Mouse (Mus musculus): ENCODE data around the gene Abhd16a. TPM values are rescaled to one million over a fixed set of nuclear protein-coding genes. Genes with fewer than 3 reads are reported as not detected.

Gene Abhd16a
- total RNA-seq, 2 experiments from 2014 or later: 101 to 113 TPM

DNA sequence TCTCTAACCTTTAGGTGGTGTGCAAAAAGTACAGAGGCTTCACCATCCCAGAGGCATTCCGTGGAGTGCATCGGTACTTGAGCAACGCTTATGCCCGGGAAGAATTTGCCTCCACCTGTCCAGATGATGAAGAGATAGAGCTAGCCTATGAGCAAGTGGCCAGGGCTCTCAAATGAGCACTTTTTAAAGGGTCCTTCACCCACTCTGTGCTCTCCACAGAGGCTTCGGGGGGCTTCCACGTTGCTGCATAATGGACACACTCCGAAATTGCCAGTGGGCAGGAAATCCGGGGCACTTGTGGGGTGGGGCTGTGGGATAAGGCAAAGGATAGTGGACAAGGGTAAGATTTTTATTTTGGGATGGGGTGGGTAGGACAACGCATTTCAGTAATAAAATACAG lies 30.7 kb upstream of the Abhd16a start:
- DNase-seq (ENCODE audit: low spot score in 2 of 2): no peak
- intact Hi-C loops (cut with DNase I): no loop called here

- DNase-seq (ENCODE audit: low spot score in 2 of 2): peak; percentile 67 to 79
- intact Hi-C loops (cut with DNase I): loop anchor here (1.0 kb wide), 1 partner anchor 38 kb away; no protein-coding TSS in a partner anchor
These were observed 29.9 kb upstream of the Abhd16a start, which contains the start of gene Ddah2 for GRCm38 (mm10) chr17:35058911-35059892. Gene Ddah2 (plus strand): TSS chr17:35059035.

DNA sequence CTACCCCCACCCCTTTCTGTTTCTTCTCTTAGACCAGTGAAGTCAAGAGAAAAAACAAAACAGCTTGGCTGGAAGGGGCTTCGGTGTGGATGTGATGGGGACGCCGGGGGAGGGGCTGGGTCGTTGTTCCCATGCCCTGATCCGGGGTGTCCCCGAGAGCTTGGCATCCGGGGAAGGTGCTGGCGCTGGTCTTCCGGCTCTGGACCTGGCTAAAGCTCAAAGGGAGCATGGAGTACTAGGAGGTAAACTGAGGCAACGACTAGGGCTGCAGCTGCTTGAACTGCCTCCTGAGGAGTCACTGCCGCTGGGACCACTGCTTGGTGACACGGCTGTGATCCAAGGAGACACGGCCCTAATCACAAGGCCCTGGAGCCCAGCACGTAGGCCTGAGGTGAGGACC lies 29.0 kb upstream of the Abhd16a start:
- intact Hi-C loops (cut with DNase I): no loop called here
- DNase-seq (ENCODE audit: low spot score in 2 of 2): no peak

DNA sequence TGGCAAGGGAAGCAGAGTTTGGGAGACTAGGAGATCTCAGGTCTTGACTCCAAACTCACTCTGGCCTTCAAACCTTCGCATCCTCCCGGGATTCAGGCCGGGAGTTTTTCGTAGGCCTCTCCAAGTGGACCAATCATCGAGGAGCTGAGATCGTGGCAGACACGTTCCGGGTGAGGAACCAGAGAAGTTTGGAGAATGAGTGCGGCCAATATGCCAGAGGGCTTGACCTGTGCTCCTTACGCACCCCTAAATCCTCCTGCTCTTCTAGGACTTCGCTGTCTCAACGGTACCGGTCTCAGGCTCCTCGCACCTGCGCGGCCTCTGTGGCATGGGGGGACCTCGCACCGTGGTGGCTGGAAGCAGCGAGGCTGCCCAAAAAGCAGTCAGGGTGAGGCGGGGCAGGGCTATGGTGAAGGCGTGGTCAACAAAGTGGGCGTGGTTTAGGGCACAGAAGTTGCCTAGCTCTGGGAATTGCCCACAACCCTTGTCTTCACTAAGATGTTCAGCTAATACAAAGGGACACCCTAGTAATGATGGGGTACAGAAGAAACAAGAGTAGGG lies 28.2 kb upstream of the Abhd16a start:
- DNase-seq (ENCODE audit: low spot score in 2 of 2): no peak
- intact Hi-C loops (cut with DNase I): no loop called here

DNA sequence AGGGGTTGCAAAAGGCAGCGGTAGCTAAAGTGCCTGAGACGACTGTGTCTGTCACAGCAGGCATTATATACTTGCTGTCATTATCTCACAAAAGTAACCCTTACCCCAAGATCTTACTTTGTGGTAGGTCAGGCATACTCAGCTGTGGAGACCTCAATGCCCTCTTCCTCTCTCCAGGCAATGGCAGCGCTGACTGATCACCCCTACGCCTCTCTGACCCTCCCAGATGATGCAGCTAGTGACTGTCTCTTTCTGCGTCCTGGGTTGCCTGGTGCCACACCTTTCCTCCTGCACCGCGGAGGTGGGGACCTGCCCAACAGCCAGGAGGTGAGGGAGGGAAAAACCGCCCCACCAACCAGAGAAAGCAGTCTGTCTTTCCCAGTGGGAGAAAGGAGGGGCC lies 27.8 kb upstream of the Abhd16a start:
- DNase-seq (ENCODE audit: low spot score in 2 of 2): no peak
- intact Hi-C loops (cut with DNase I): no loop called here

- DNase-seq (ENCODE audit: low spot score in 2 of 2): no peak
- intact Hi-C loops (cut with DNase I): no loop called here
These were observed 25.6 kb upstream of the Abhd16a start for GRCm38 (mm10) chr17:35063466-35063865.

- intact Hi-C loops (cut with DNase I): no loop called here
These were observed 24.6 kb upstream of the Abhd16a start for GRCm38 (mm10) chr17:35064378-35064877.

DNA sequence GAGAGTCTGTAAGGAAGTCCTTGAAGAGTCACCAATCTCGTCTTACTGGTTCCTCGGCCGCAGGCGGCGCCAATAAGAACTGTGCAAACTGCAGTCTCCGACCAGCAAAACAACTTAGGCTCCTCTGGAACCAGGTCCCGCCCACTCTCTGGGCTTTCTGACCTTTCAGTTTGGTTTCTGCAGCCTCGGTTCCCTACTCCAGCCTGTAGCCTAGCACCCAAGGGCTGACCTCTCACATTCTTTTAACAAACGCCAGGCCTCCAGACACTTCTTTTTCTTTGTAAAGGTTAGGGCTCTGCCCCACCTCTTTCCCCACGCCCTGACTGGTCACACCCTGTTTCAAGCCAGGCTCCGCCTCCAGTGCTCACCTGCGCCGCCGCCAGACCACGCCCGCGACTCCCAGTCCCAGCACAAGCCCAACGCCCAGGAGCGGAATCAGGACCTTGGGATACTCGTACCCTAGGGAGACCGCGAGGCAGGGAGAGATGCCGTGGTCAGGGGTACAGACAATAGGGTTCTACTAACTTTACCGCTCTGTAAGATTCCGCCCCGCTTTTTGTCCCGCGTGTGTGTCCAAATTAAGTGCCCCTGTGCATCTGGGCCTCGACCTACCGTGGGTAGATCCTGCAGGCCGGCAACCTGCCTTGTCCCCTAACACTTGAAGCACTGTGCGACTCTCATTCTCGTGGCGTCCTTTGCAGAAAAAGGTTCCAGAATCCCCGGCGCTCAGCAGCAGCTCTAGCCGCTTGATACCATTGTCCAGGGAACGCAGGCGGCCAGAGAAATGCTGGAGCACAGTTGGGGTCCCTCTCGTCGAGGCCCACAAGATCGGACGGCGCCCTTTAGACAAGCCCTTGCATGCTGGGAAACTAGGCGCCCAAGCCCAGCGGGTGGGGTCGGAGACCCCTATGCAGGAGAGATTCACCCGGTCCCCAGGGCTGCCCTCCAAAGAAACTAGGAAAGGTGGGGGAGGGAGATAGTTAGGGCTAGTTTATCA lies 23.8 kb upstream of the Abhd16a start, which contains the start of gene Ly6g6c:
Gene Ly6g6c (plus strand): TSS at position 438 of the 997 bp plus-strand sequence.
- DNase-seq (ENCODE audit: low spot score in 2 of 2): no peak
- intact Hi-C loops (cut with DNase I): no loop called here

More at GRCm38 (mm10) chr17:35064378-35064877, 24.6 kb upstream of the Abhd16a start:
- DNase-seq (ENCODE audit: low spot score in 2 of 2): no peak

DNA sequence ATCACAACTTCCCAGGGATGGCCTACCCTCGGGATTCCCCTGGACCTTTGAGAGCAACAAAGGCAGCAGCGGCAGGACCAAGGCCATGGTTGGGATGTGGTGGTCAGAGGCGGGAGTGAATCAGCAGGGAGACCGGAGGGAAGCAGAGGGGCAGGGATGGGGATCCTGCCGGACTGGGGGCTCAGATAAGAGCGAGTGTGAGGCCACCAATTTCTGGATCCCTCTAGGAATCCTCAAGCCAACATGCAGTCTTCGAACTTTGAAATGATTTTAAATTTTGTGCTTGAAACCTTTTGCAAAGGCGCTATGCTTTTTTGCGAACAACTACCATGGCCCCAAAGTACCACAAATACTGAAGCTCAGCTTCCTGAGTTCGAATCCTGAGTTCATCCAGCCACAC lies 23.0 kb upstream of the Abhd16a start, which contains the start of gene Mpig6b:
Gene Mpig6b (minus strand): TSS at position 101 of the 400 bp plus-strand sequence.
- no peak for DNase-seq (ENCODE audit: low spot score in 2 of 2)
- intact Hi-C loops (cut with DNase I): no loop called here

DNA sequence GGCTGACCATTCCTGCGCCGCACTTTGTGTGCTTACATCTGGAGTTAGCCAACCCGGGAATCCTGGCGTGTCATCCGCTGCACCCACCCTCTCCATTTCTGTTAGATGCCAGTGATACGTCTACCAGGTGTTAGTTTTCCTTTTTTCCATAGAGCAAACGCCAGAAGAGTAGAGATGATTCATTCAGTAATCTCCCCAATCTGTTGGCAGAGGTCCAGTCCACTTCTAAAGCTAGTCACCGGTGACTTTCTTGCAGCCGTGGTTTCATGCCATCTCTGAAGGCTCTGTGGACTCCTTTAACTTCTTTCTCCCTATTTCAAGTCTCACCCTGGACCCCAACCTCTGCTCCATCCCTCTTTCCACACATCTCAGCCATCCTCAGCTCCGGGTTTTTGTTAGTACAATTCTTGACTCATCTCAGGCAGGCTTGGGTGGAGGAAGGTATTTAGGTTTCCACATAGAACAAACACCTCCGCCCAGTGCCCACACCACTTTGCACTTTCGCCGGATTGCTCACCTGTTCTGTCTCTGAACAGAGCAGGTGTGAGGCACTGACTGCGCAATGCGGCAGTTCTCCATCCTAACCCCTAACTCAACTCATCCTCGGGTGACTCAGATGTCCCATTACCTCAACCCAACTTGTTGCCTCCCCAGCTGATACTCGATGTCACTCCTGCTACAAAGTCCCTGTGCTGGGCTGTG lies 20.7 kb upstream of the Abhd16a start:
- intact Hi-C loops (cut with DNase I): no loop called here
- DNase-seq (ENCODE audit: low spot score in 2 of 2): no peak

DNA sequence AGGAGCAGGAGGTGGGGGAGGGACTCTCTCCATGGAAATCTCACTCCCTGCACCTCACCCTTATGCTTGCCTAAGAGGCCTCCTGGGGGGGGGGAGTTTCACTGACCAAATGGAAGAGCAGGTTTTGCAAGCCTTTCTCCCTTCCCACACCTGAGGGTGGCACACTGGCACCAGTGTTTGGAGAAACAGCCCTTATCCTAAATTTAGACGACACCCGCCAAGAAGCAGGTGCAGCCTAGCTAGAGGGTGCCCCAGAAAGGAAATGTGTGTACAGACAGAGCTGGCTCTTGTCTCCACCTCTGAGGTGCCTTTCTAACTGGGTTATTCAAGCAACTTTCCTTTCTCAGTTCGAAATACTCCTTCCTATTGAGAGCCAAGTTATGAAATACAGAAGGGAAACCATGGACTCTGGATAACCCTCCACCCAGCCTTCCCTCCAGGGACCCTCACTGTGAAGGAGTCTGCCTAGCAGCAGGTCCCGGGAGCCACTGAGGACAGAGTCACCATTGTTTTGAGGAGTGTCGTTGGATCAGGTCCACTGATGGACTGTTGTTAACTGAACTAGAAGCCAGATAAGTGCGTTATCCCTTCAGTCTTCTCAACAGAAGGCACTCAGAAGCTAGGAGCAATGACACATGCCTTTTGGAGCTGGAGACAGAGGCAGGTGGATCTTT lies 18.4 kb upstream of the Abhd16a start:
- intact Hi-C loops (cut with DNase I): no loop called here

DNA sequence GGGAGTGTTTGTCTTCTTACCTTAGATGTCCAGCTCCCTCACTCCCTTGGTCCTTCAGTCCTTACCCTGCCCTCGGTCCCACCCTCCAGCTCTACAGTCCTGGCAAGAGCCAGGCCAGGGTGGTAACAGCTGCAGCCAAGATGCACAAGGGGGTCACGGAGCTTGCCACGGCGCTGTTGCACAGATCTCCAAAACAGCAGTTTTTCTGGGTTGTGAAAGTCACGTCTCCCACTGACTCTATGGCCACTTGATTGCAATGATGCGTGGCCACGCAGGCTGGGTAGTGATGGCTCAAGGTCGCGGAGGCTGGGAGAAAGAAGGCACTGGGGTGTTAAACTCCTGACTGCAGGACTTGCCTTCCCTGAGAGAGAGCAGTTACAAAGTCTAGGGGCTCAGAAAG lies 17.6 kb upstream of the Abhd16a start:
- no peak for DNase-seq (ENCODE audit: low spot score in 2 of 2)
- intact Hi-C loops (cut with DNase I): no loop called here

More for the DNA sequence above, 18.4 kb upstream of the Abhd16a start:
- DNase-seq (ENCODE audit: low spot score in 2 of 2): no peak

DNA sequence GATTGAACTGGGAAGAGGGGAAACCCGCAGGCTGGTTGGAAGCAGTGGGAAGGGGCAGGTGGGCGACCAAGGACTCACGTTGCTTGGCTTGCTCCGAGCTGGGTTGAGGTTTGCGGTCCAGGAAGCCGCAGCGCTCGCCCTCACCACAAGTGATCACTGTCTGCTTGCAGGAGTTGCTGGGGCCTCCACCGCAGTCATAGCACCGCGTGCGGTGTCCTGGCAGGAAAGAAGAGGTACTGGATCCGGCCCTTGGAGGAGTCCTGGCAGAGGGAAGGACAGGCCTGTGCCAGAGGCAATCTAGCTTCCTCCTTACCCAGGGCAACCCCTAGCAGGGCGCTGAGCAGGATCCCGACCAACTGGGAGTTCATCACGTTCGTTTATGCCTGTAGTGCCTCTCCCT lies 15.0 kb upstream of the Abhd16a start:
- intact Hi-C loops (cut with DNase I): no loop called here

GRCm38 (mm10) chr17:35076507-35077176 lies 12.4 kb upstream of the Abhd16a start, which contains the start of gene Ly6g6e:
Gene Ly6g6e (plus strand): TSS chr17:35076902.
- intact Hi-C loops (cut with DNase I): no loop called here
- DNase-seq (ENCODE audit: low spot score in 2 of 2): no peak

More for the DNA sequence above, 15.0 kb upstream of the Abhd16a start:
- DNase-seq (ENCODE audit: low spot score in 2 of 2): no peak

DNA sequence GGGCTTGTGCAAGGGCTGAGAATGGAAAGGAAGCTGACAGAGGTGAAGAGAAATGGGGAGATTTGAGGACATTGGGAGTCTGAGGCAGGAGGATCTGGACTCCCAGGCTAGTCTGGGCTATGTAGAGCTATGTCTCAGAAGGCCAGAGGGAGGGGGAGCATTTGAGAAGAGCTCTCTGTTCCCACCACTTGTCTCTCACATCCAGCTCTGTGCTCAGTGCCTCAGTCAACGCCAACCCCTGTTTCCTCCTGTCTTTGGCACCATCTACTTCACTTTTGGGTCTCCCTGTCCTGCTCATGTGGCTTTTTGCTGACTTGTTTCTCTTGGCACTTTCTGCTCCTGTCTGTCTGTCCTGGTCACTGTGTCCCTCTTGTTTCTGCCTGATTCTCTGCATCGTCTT lies 11.8 kb upstream of the Abhd16a start:
- no peak for DNase-seq (ENCODE audit: low spot score in 2 of 2)
- intact Hi-C loops (cut with DNase I): no loop called here

DNA sequence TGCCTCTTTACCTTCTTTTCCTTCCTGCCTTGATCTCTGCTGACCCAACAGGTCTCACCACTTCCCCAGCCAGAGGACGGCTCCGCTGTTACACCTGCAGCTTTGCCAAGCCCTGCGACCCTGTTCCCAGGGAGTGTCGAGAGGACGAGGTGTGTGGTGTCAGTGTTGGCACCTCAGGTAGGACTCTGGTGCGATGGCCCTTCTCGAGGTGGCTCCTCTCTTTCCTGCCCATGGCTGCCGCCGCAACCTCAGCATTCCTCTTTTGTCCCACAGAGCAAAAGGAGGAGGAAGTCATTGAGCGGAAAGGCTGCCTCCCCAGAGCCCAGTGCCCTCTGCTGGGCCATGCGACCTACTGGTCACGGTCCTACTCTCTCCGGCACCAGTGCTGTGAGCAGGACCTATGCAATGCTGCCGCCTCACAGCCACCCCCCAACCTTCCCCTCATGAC lies 11.3 kb upstream of the Abhd16a start, which contains the start of gene Ly6g6d:
Gene Ly6g6d (minus strand): TSS at position 280 of the 448 bp plus-strand sequence.
- DNase-seq (ENCODE audit: low spot score in 2 of 2): no peak
- intact Hi-C loops (cut with DNase I): no loop called here

DNA sequence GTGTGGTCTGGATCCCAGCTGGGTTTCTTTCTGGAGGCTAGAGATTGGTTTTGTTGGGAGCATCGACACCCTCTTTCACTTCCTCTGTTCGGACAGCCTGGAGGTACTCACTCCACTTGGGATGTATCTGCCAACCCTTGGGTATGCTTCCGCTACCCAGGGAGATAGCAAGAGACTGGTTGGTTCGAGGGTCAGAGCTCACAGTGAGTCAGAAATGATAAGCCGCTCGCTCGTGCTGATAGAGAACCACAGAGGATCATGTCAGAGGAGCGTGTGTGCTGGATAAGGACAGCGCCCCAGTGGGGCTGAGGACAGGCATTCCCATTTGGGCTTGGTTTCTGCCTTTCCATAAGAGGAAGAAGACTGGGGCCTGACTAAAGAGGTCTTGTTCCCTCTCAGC lies 9.3 kb upstream of the Abhd16a start:
- intact Hi-C loops (cut with DNase I): no loop called here
- no peak for DNase-seq (ENCODE audit: low spot score in 2 of 2)
